In genomic region chr11:88843305-88843704, GRCm38 (mm10) we compare ENCODE assay signal across 25 mouse cellular contexts. TPM values are rescaled to one million over a fixed set of nuclear protein-coding genes. Genes with fewer than 3 reads are reported as not detected.
DNase-seq lines count a peak whose midpoint lies in the region; ATAC-seq and TF ChIP-seq lines count a peak whose summit lies in the region.
"Had no signal": no experiment of that assay in that cellular context is flagged by ENCODE, and none has a peak within 500 bp of the region (broad histone marks: within the 10 kb centered on the region; RNA-seq: fewer than 3 reads in every experiment).

No protein-coding gene starts in this region.

- H3K4me1 ChIP-seq in testis, adult 2 months (ENCODE audit: control insufficient read depth, insufficient read depth, low read length): peaks cover 2% of the 10 kb centered on the region; the same call in 1 of the 2 replicates
- H3K4me1 ChIP-seq in kidney, embryonic 16.5 days (ENCODE audit: insufficient read depth, low read length): peaks cover 12% of the 10 kb centered on the region

- TF ChIP-seq POLR2A in testis, adult 2 months (IDR thresholded peaks at IDR 0.05; ENCODE audit: control insufficient read depth, low read depth, low read length): no peak

- H3K27me3 ChIP-seq in testis, adult 2 months (ENCODE audit: control insufficient read depth, insufficient read depth, low read length): no peaks in the 10 kb centered on the region
- no peaks in the 10 kb centered on the region for H3K27me3 ChIP-seq in kidney, embryonic 16.5 days (ENCODE audit: insufficient read depth, low read length)
- H3K27me3 ChIP-seq: embryonic facial prominence, embryonic 13.5 days; forebrain, embryonic 12.5 days; forebrain, embryonic 15.5 days; heart, embryonic 13.5 days; hindbrain, embryonic 12.5 days; hindbrain, embryonic 15.5 days had no signal

- no peak overlapping the region for H3K27ac ChIP-seq in gastrocnemius, adult 2 months
- H3K27ac ChIP-seq in testis, adult 2 months (ENCODE audit: control insufficient read depth, insufficient read depth, low read depth, low read length): no peak overlapping the region
- no peak overlapping the region for H3K27ac ChIP-seq in kidney, embryonic 16.5 days (ENCODE audit: low read length)
- H3K27ac ChIP-seq: embryonic facial prominence, embryonic 10.5 days; embryonic facial prominence, embryonic 13.5 days; forebrain, embryonic 12.5 days; forebrain, embryonic 15.5 days; hindbrain, embryonic 12.5 days; hindbrain, embryonic 15.5 days had no signal

- intact Hi-C loops in gastrocnemius, adult 2 months (cut with DNase I): no loop called here

- no peaks in the 10 kb centered on the region for H3K9me3 ChIP-seq in kidney, embryonic 16.5 days (ENCODE audit: low read length)
- H3K9me3 ChIP-seq: embryonic facial prominence, embryonic 10.5 days; embryonic facial prominence, embryonic 13.5 days; forebrain, embryonic 12.5 days; forebrain, embryonic 15.5 days; heart, embryonic 10.5 days; heart, embryonic 13.5 days; hindbrain, embryonic 12.5 days; hindbrain, embryonic 15.5 days had no signal

- WGBS in kidney, embryonic 16.5 days: 87% methylated on average over 10 of the region's 10 CpGs

- ATAC-seq in kidney, embryonic 16.5 days (ENCODE audit: low FRiP score, low TSS enrichment): no peak
- ATAC-seq: forebrain, embryonic 15.5 days had no signal

- H3K36me3 ChIP-seq in testis, adult 2 months (ENCODE audit: control insufficient read depth, insufficient read depth, low read length): no peaks in the 10 kb centered on the region
- peaks cover 24% of the 10 kb centered on the region for H3K36me3 ChIP-seq in kidney, embryonic 16.5 days (ENCODE audit: insufficient read depth, low read length)

- no peak overlapping the region for H3K9ac ChIP-seq in kidney, embryonic 16.5 days (replicated peaks; ENCODE audit: low read length)
- H3K9ac ChIP-seq: embryonic facial prominence, embryonic 13.5 days; forebrain, embryonic 12.5 days; forebrain, embryonic 15.5 days; heart, embryonic 13.5 days; hindbrain, embryonic 12.5 days; hindbrain, embryonic 15.5 days had no signal

- TF ChIP-seq CTCF in gastrocnemius, adult 2 months (IDR thresholded peaks at IDR 0.05): no peak
- TF ChIP-seq CTCF in testis, adult 2 months (IDR thresholded peaks at IDR 0.05; ENCODE audit: control insufficient read depth, insufficient read depth, insufficient replicate concordance, low read depth, low read length): no peak

- no peak overlapping the region for H3K4me3 ChIP-seq in gastrocnemius, adult 2 months
- H3K4me3 ChIP-seq in testis, adult 2 months (ENCODE audit: control insufficient read depth, low read depth, low read length): peak overlapping the region; percentile 54
- H3K4me3 ChIP-seq in kidney, embryonic 16.5 days (ENCODE audit: low read length): no peak overlapping the region
- H3K4me3 ChIP-seq: embryonic facial prominence, embryonic 10.5 days; embryonic facial prominence, embryonic 13.5 days; erythroblast, embryonic 14.5 days; forebrain, embryonic 12.5 days; forebrain, embryonic 15.5 days; heart, embryonic 10.5 days; heart, embryonic 13.5 days; hindbrain, embryonic 12.5 days; hindbrain, embryonic 15.5 days had no signal

- DNase-seq in gastrocnemius, adult 2 months: peak; percentile 13
- DNase-seq in gastrocnemius, postnatal 25 days: no peak
- no peak for DNase-seq in testis, postnatal 10 days (ENCODE audit: low spot score)
- DNase-seq in ZHBTc4 (ENCODE audit: low read depth, low spot score): peak; percentile 87
- DNase-seq in urinary bladder, postnatal 25 days (ENCODE audit: low spot score): no peak
- DNase-seq: adrenal gland, adult 2 months; adrenal gland, postnatal 14 days; cerebellum, adult 11-12 months; cerebellum, adult 8-10 months; cerebellum, postnatal 10 days; cerebellum, postnatal 36 days; embryo, embryonic 11 days; gastrocnemius, postnatal 10 days; heart, adult 18-20 months had no signal

- H3K4me2 ChIP-seq in kidney, embryonic 16.5 days (replicated peaks; ENCODE audit: low read depth, low read length): no peak overlapping the region
- H3K4me2 ChIP-seq: embryonic facial prominence, embryonic 13.5 days; forebrain, embryonic 12.5 days; forebrain, embryonic 15.5 days; heart, embryonic 13.5 days; hindbrain, embryonic 12.5 days; hindbrain, embryonic 15.5 days had no signal

RNA-seq across cellular contexts. Expression of gene Akap1, which starts 21.1 kb away (rescaled TPM):
- 10 to 100 TPM; 62.5 to 93.2 TPM for total RNA-seq in gastrocnemius, adult 2 months (2021)
- total RNA-seq in gastrocnemius, postnatal 25 days (2021): 10 to 100 TPM; 65.8 to 77.9 TPM
- 535 and 558 TPM in 2 replicates for polyA plus RNA-seq in testis, adult 2 months (2012; rRNA removed)
- polyA plus RNA-seq in kidney, embryonic 16.5 days (2015; fragmentation: Nextera tagmentation; extraction: Ambion mirVana): 23.7 and 24.3 TPM in 2 replicates

Comparison
In these comparisons a context has a peak if more than half of its experiments do, and no peak if none do; other contexts are left out.
1. DNase-seq: peak in gastrocnemius, adult 2 months (single experiment) and ZHBTc4 (single experiment); none in gastrocnemius, postnatal 25 days (single experiment), testis, postnatal 10 days (single experiment) and urinary bladder, postnatal 25 days (single experiment).